Mouse (Mus musculus) kidney, adult 2 months (tissue): ENCODE data around the gene Ttn. TPM values are rescaled to one million over a fixed set of nuclear protein-coding genes. Genes with fewer than 3 reads are reported as not detected.
A peak's percentile ranks its signal among the peaks of the same experiment; 100 is the strongest.

Source experiments
- DNase-seq: peaks from one replicate; pipeline ENCODE4 v3.0.0; 2021
- H3K27ac ChIP-seq: fragments of 200-500 bp; 2 replicates; pipeline ENCODE4 v1.5.1; 2012; ENCODE audit warnings: low read depth, low read length, control low read depth, inconsistent platforms; ENCODE audit not compliant: insufficient read depth
- H3K27me3 ChIP-seq: fragments of 200-500 bp; replicated peaks from 2 replicates; pipeline ENCODE4 v1.6.1; 2012; ENCODE audit warnings: mild to moderate bottlenecking, moderate library complexity, low read length, inconsistent platforms; ENCODE audit not compliant: control insufficient read depth, insufficient read depth
- H3K36me3 ChIP-seq: fragments of 200-500 bp; 2 replicates; pipeline ENCODE4 v1.6.1; 2012; ENCODE audit warnings: mild to moderate bottlenecking, moderate library complexity, low read length, inconsistent platforms; ENCODE audit not compliant: control insufficient read depth, insufficient read depth
- H3K4me1 ChIP-seq: fragments of 200-500 bp; 2 replicates; pipeline ENCODE4 v1.6.1; 2011; ENCODE audit warnings: low read length; ENCODE audit not compliant: control insufficient read depth, insufficient read depth
- H3K4me3 ChIP-seq: fragments of 200-500 bp; 2 replicates; pipeline ENCODE4 v1.5.1; 2011; ENCODE audit warnings: mild to moderate bottlenecking, low read depth, low read length, control low read depth; ENCODE audit not compliant: insufficient read depth
- CTCF ChIP-seq: fragments of 200-500 bp; conservative IDR thresholded peaks from 2 replicates; pipeline ENCODE4 v1.5.1; 2011; ENCODE audit warnings: low read depth, mild to moderate bottlenecking, control low read depth, low read length, moderate library complexity, mixed read lengths; ENCODE audit not compliant: insufficient read depth, insufficient read length
- POLR2A ChIP-seq: fragments of 200-500 bp; IDR thresholded peaks from one replicate; pipeline ENCODE4 v1.6.1; 2011; ENCODE audit warnings: low read depth, low read length, control low read depth
- WGBS: fragments of 180-500 bp; shearing (Covaris S2); methylation state at CpG from one replicate; pipeline ENCODE4 v1.1.7; 2018; 5-methylcytosine and 5-hydroxymethylcytosine counted together
- polyA plus RNA-seq: library from polyadenylated mRNA; depleted of rRNA; stranded (reverse); fragments of >200 nt; gene quantifications from 2 replicates; pipeline ENCODE4 v1.2.3, GENCODE M21; 2012

Ttn gene
- polyA plus RNA-seq, 1 experiment, result 1.2 TPM

DNA sequence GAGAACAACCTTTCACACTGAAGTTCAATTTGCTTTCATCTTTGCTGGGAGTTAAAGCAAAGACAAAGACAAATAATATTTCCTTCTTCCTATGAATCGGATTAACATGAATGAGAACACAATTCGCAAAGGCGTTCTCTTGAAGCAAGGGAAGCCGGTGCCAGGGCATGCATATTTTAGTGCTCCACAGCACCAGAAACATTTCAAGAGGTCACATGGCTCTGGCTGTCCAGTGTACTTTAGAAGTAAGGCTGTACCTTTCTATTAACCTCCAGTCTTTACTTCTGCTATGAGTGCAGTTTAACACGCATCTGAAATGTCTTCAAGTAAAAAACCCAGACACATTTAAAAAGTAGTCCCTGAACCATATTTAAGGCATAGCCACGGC, 20.3 kb downstream of the Ttn start:
- Histone ChIP-seq H3K36me3 (no peaks in the 10 kb centered on the region), H3K4me1 (no peaks in the 10 kb centered on the region), H3K27me3 (no peaks in the 10 kb centered on the region), H3K4me3 (no peak overlapping the region), H3K27ac (no peak overlapping the region)
- DNase-seq, result peak; percentile 3
- 64% methylated on average over 6 of the region's 6 CpGs for WGBS
- no peak for TF ChIP-seq POLR2A
- TF ChIP-seq CTCF, result no peak

DNA sequence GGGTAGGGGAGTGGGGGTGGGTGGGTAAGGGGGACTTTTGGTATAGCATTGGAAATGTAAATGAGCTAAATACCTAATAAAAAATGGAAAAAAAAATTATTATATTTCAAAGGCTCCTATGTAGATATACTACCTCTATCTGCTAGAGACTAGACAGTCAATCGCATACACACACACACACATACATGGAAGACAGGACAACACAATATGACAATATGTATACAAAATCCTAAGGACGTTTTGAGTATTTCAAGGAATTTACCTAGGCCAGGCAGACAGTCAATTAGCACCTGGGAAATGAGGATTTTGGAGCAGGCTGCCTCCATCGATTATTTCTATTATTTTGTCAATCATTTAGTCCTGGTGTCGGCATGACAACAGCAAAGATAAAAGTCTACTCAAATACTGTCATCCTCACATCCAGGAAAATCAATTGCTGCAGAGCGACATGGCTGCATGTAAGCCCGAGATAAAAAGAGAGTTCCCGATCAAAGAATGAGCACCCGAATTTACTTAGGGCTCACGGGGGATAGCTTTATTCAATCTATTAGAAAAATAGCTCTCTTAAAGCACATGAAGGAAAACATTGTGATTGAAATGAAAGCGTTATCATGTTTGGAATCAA, 20.8 kb downstream of the Ttn start:
- no peaks in the 10 kb centered on the region for H3K4me1 ChIP-seq
- DNase-seq, result no peak
- H3K36me3 ChIP-seq, result no peaks in the 10 kb centered on the region
- H3K27me3 ChIP-seq, result no peaks in the 10 kb centered on the region
- no peak overlapping the region for H3K4me3 ChIP-seq
- 89% methylated on average over 10 of the region's 10 CpGs for WGBS
- no peak for TF ChIP-seq POLR2A
- no peak for TF ChIP-seq CTCF
- no peak overlapping the region for H3K27ac ChIP-seq

- no peaks in the 10 kb centered on the region for H3K4me1 ChIP-seq
- H3K27me3 ChIP-seq, result no peaks in the 10 kb centered on the region
- H3K36me3 ChIP-seq, result no peaks in the 10 kb centered on the region
- no peak overlapping the region for H3K4me3 ChIP-seq
- WGBS, result 76% methylated on average over 7 of the region's 7 CpGs
- TF ChIP-seq CTCF, result no peak
- TF ChIP-seq POLR2A, result no peak
- no peak overlapping the region for H3K27ac ChIP-seq
- no peak for DNase-seq
Measured at GRCm38 (mm10) chr2:76949774-76950173, 32.6 kb downstream of the Ttn start.

DNA sequence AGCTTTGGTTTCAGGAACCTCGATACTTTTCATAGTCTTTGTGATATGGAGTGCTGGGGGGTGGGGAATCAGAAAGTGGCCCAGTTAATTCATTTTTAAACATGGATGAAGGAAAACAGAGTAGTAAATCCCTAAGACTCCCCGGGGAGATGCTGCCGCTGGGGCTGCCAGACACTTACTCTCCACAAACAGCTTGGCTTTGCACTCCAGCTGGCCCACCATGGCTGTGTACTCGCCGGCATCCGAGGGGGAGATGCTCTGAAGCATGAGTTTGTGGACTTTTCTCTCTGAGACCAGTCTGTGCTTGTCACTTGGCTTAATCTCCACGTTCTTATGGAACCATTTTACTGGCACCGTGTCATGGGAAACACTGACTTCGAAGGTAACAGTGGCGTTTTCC, 43.8 kb downstream of the Ttn start:
- no peaks in the 10 kb centered on the region for H3K36me3 ChIP-seq
- H3K27me3 ChIP-seq, result no peaks in the 10 kb centered on the region
- TF ChIP-seq POLR2A (no peak), CTCF (no peak)
- no peak for DNase-seq
- H3K4me3 ChIP-seq, result no peak overlapping the region
- WGBS, result 69% methylated on average over 10 of the region's 10 CpGs
- no peaks in the 10 kb centered on the region for H3K4me1 ChIP-seq
- no peak overlapping the region for H3K27ac ChIP-seq

DNA sequence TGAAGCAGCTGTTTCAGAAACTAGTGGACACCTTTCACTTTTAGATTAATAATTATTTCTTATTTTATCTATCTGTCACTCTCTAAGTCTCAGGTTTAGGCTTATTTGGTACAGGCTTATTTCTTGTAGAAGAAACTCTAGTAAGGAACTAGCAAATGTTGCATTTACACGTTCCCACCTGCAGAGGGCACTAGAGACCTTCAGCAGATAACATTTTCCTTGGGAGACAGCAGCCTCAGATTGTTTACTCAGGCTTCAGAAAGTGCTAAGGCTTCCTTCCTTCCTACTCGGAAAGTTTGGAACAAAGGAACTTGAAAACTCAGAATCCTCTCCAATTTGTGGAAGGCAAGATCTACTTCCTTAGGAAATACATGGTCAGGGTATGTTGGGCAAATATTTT, 52.6 kb downstream of the Ttn start:
- TF ChIP-seq POLR2A (no peak), CTCF (peak; percentile 45)
- no peaks in the 10 kb centered on the region for H3K4me1 ChIP-seq
- H3K27ac ChIP-seq, result no peak overlapping the region
- peak; percentile 65 for DNase-seq
- H3K4me3 ChIP-seq, result no peak overlapping the region
- H3K27me3 ChIP-seq, result no peaks in the 10 kb centered on the region
- 1% methylated on average over 2 of the region's 2 CpGs for WGBS
- H3K36me3 ChIP-seq, result no peaks in the 10 kb centered on the region

- no peaks in the 10 kb centered on the region for H3K4me1 ChIP-seq
Measured at GRCm38 (mm10) chr2:76928816-76929215, 53.5 kb downstream of the Ttn start.

DNA sequence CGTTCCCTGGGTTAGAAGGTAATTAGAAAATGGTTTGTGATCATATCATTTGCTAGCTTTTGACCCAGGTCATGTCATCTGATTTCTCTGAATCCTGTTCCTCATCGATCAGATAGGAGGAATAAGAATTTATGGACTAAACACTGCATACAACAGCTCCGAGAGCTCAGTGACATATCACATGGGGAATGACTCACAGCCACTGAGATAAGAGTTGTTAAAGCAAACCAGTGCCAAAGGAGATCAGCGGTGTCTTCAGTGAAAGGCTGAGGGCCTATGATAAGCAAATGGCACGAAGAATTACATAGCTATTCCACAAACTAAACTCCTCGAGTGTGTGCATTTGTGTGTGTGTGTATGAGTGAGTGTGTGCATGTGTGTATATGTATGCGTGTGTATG, 54.0 kb downstream of the Ttn start:
- no peak for TF ChIP-seq POLR2A
- TF ChIP-seq CTCF, result no peak
- no peak for DNase-seq
- no peak overlapping the region for H3K27ac ChIP-seq
- no peaks in the 10 kb centered on the region for H3K27me3 ChIP-seq
- WGBS, result 76% methylated on average over 7 of the region's 7 CpGs
- H3K36me3 ChIP-seq, result no peaks in the 10 kb centered on the region
- H3K4me3 ChIP-seq, result no peak overlapping the region
- no peaks in the 10 kb centered on the region for H3K4me1 ChIP-seq

More at GRCm38 (mm10) chr2:76928816-76929215, 53.5 kb downstream of the Ttn start:
- WGBS, result 68% methylated on average over 3 of the region's 3 CpGs
- Histone ChIP-seq H3K27ac (no peak overlapping the region), H3K36me3 (no peaks in the 10 kb centered on the region), H3K4me3 (no peak overlapping the region), H3K27me3 (no peaks in the 10 kb centered on the region)
- no peak for DNase-seq
- TF ChIP-seq CTCF, result no peak
- TF ChIP-seq POLR2A, result no peak
